Mouse (Mus musculus): ENCODE measurements around the gene Tcte1. TPM values are rescaled to one million over a fixed set of nuclear protein-coding genes. Genes with fewer than 3 reads are reported as not detected.

Gene Tcte1
- polyA plus RNA-seq, 1 experiment from 2014 or later: 6.0 TPM

DNA sequence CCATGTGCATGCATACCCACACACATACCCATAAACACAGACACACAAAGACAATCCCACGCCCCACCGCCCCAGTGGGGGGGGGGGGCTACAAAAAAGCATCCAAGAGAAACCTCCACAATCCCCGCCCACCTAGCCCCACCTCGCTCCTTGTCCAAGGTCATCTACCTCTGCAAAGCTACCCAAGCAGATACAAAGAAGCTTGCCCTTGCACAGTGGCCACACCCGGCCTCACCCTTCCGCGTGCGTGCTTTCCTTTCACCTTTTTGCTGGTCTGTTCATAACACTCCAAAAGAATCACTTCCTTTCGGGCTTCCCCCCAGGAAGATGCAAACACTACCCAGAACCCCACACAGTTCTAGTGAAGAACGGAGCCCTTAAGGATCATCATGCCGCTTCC, 27.8 kb upstream of the Tcte1 start:
- Histone ChIP-seq H3K4me3 (no peak overlapping the region), H3K4me2 (no peak overlapping the region), H3K36me3 (replicated peaks) (no peaks in the 10 kb centered on the region), H3K9ac (no peak overlapping the region), H3K27me3 (replicated peaks) (0 out of 2 replicates have a peak, but pooled peaks cover 3% of the 10 kb centered on the region), H3K9me3 (no peaks in the 10 kb centered on the region), H3K27ac (no peak overlapping the region), H3K4me1 (no peaks in the 10 kb centered on the region)
- no peak for ATAC-seq (replicated peaks)
- WGBS: 85% methylated on average over 11 of the region's 11 CpGs

DNA sequence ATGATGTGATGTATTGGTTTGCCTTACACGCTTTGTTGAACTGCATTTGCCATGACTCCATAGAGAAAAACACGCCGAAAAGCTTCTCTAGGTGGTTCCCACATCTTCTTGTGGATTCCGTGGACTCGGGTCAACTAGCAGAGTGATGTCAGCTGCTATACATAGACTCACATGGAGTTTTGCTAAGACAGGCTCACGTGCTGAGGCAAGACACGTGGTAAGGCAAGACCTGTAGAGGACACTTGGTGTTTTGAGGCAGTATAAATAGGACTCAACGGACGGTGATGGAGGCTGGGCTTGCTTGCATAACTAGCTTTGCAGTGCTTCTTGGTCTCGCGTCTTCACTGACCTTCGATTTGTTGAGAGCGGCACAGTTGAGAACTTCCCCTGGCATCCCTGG, 24.8 kb upstream of the Tcte1 start:
- Histone ChIP-seq H3K27ac (no peak overlapping the region), H3K9me3 (no peaks in the 10 kb centered on the region), H3K36me3 (replicated peaks) (no peaks in the 10 kb centered on the region), H3K9ac (no peak overlapping the region), H3K4me1 (no peaks in the 10 kb centered on the region), H3K4me3 (no peak overlapping the region), H3K27me3 (replicated peaks) (0 out of 2 replicates have a peak, but pooled peaks cover 3% of the 10 kb centered on the region), H3K4me2 (no peak overlapping the region)
- ATAC-seq (replicated peaks): no peak
- WGBS: 83% methylated on average over 13 of the region's 13 CpGs

GRCm38 (mm10) chr17:45499516-45499915, 23.7 kb upstream of the Tcte1 start:
- H3K4me3 ChIP-seq: no peak overlapping the region
- no peaks in the 10 kb centered on the region for H3K27me3 ChIP-seq (replicated peaks)
- H3K9me3 ChIP-seq: no peaks in the 10 kb centered on the region
- ATAC-seq (replicated peaks): no peak
- H3K27ac ChIP-seq: no peak overlapping the region
- no peaks in the 10 kb centered on the region for H3K36me3 ChIP-seq (replicated peaks)
- no peak overlapping the region for H3K4me2 ChIP-seq
- no peak overlapping the region for H3K9ac ChIP-seq
- no peaks in the 10 kb centered on the region for H3K4me1 ChIP-seq
- WGBS: 59% methylated on average over 2 of the region's 2 CpGs

- H3K9me3 ChIP-seq: no peaks in the 10 kb centered on the region
- ATAC-seq (replicated peaks): no peak
- no peaks in the 10 kb centered on the region for H3K36me3 ChIP-seq (replicated peaks)
- WGBS: 44% methylated on average over 4 of the region's 4 CpGs
- H3K4me2 ChIP-seq: no peak overlapping the region
- no peak overlapping the region for H3K27ac ChIP-seq
- no peak overlapping the region for H3K4me3 ChIP-seq
- no peak overlapping the region for H3K9ac ChIP-seq
- H3K4me1 ChIP-seq: no peaks in the 10 kb centered on the region
- no peaks in the 10 kb centered on the region for H3K27me3 ChIP-seq (replicated peaks)
Observed at GRCm38 (mm10) chr17:45500981-45501380, 22.3 kb upstream of the Tcte1 start.

GRCm38 (mm10) chr17:45502324-45502723, 20.9 kb upstream of the Tcte1 start:
- peaks cover 8% of the 10 kb centered on the region for H3K4me1 ChIP-seq
- no peaks in the 10 kb centered on the region for H3K36me3 ChIP-seq (replicated peaks)
- no peaks in the 10 kb centered on the region for H3K27me3 ChIP-seq (replicated peaks)
- no peak overlapping the region for H3K9ac ChIP-seq
- no peak overlapping the region for H3K4me2 ChIP-seq
- no peak overlapping the region for H3K27ac ChIP-seq
- no peak for ATAC-seq (replicated peaks)
- H3K4me3 ChIP-seq: no peak overlapping the region
- H3K9me3 ChIP-seq: no peaks in the 10 kb centered on the region
- 57% methylated on average over 4 of the region's 4 CpGs for WGBS

GRCm38 (mm10) chr17:45503301-45503973, 19.8 kb upstream of the Tcte1 start:
- ATAC-seq (replicated peaks): no peak
- H3K4me2 ChIP-seq: no peak overlapping the region
- H3K9ac ChIP-seq: no peak overlapping the region
- WGBS: 65% methylated on average over 5 of the region's 5 CpGs
- no peaks in the 10 kb centered on the region for H3K27me3 ChIP-seq (replicated peaks)
- no peaks in the 10 kb centered on the region for H3K9me3 ChIP-seq
- H3K36me3 ChIP-seq (replicated peaks): no peaks in the 10 kb centered on the region
- H3K4me1 ChIP-seq: peaks cover 11% of the 10 kb centered on the region
- no peak overlapping the region for H3K27ac ChIP-seq
- H3K4me3 ChIP-seq: no peak overlapping the region

- H3K9ac ChIP-seq: no peak overlapping the region
- no peak overlapping the region for H3K4me2 ChIP-seq
- 77% methylated on average over 6 of the region's 6 CpGs for WGBS
- no peaks in the 10 kb centered on the region for H3K27me3 ChIP-seq (replicated peaks)
- peak; percentile 13 for ATAC-seq (replicated peaks)
- no peak overlapping the region for H3K27ac ChIP-seq
- H3K36me3 ChIP-seq (replicated peaks): no peaks in the 10 kb centered on the region
- peak overlapping the region; percentile 81; the same call in 1 of the 2 replicates for H3K4me3 ChIP-seq
- no peaks in the 10 kb centered on the region for H3K9me3 ChIP-seq
- H3K4me1 ChIP-seq: peaks cover 11% of the 10 kb centered on the region
Observed at GRCm38 (mm10) chr17:45505941-45506465, 17.2 kb upstream of the Tcte1 start.

DNA sequence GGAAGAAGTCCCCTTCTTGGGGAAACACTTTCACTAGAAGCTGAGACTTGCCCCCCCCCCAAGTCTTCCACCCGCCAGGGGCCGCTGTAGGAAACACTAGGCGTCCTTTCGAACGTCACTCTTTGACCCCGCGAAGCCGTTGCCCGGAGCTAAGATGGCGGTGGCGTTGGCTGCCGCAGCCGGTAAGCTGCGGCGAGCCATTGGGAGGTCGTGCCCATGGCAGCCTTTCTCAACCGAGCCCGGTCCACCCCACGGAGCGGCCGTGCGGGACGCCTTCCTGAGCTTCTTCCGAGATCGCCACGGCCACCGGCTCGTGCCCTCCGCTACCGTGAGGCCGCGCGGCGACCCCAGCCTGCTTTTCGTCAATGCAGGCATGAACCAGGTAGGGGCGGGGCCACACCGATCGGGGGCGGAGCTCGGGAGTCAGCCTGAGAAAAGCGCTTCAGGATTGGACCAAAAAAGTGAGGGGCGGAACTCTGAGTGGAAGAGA, 16.5 kb upstream of the Tcte1 start, which contains the start of gene Aars2:
Aars2 (plus strand) TSS at position 142 of the 490 bp plus-strand sequence.
- H3K27ac ChIP-seq: peak within 1 kb of the TSS; percentile 96
- H3K9ac ChIP-seq: peak within 1 kb of the TSS; percentile 88
- no peaks in the 10 kb centered on the region for H3K9me3 ChIP-seq
- peaks cover 11% of the 10 kb centered on the region for H3K4me1 ChIP-seq
- ATAC-seq (replicated peaks): peak; percentile 96
- no peaks in the 10 kb centered on the region for H3K36me3 ChIP-seq (replicated peaks)
- peak within 1 kb of the TSS; percentile 39 for H3K4me2 ChIP-seq
- H3K4me3 ChIP-seq: peak within 1 kb of the TSS; percentile 81
- under 1% methylated on average over 42 of the region's 42 CpGs for WGBS
- H3K27me3 ChIP-seq (replicated peaks): no peaks in the 10 kb centered on the region

- Histone ChIP-seq H3K27me3 (replicated peaks) (no peaks in the 10 kb centered on the region), H3K9ac (no peak overlapping the region), H3K9me3 (no peaks in the 10 kb centered on the region), H3K4me1 (peaks cover 11% of the 10 kb centered on the region), H3K36me3 (replicated peaks) (no peaks in the 10 kb centered on the region), H3K4me2 (no peak overlapping the region), H3K27ac (no peak overlapping the region), H3K4me3 (no peak overlapping the region)
- ATAC-seq (replicated peaks): no peak
- WGBS: 94% methylated on average over 4 of the region's 4 CpGs
Observed at GRCm38 (mm10) chr17:45510871-45511270, 12.4 kb upstream of the Tcte1 start.

- Histone ChIP-seq H3K4me3 (no peak overlapping the region), H3K9ac (no peak overlapping the region), H3K27me3 (replicated peaks) (no peaks in the 10 kb centered on the region), H3K4me1 (peaks cover 7% of the 10 kb centered on the region), H3K9me3 (no peaks in the 10 kb centered on the region), H3K27ac (no peak overlapping the region), H3K36me3 (replicated peaks) (no peaks in the 10 kb centered on the region), H3K4me2 (no peak overlapping the region)
- 90% methylated on average over 4 of the region's 4 CpGs for WGBS
- ATAC-seq (replicated peaks): no peak
Observed at GRCm38 (mm10) chr17:45511757-45512156, 11.5 kb upstream of the Tcte1 start.

DNA sequence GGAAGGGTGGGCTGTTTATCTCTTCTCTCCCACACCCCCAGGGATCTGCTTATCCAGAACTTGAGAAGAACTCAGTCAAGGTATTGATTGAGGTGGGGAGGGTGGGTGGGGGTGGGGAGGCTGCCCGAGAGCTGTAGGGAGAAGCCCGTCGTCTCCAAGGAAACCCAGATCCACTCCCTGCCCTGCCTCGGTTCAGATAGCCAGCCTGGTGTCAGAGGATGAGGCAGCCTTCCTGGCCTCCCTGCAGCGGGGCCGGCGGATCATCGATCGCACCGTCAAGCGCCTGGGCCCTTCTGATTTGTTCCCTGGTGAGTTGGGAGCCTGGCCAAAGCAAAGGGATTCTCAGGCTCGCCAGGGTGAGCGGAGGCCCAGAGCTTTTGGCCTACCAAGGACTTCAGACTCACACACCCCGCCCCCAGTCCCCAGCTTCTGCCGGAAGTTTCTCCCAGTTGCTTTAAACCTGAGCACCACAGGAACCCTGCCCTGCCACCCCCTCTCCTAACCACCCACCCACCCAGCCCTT, 8.0 kb upstream of the Tcte1 start:
- Histone ChIP-seq H3K27me3 (replicated peaks) (no peaks in the 10 kb centered on the region), H3K4me2 (no peak overlapping the region), H3K4me3 (no peak overlapping the region), H3K36me3 (replicated peaks) (no peaks in the 10 kb centered on the region), H3K4me1 (no peaks in the 10 kb centered on the region; the same call in 1 of the 2 replicates), H3K9me3 (no peaks in the 10 kb centered on the region), H3K9ac (no peak overlapping the region), H3K27ac (no peak overlapping the region)
- no peak for ATAC-seq (replicated peaks)
- 48% methylated on average over 15 of the region's 15 CpGs for WGBS

GRCm38 (mm10) chr17:45515806-45516205, 7.4 kb upstream of the Tcte1 start:
- no peak for ATAC-seq (replicated peaks)
- Histone ChIP-seq H3K4me3 (no peak overlapping the region), H3K9ac (no peak overlapping the region), H3K27me3 (replicated peaks) (no peaks in the 10 kb centered on the region), H3K4me2 (no peak overlapping the region), H3K9me3 (no peaks in the 10 kb centered on the region), H3K36me3 (replicated peaks) (no peaks in the 10 kb centered on the region), H3K4me1 (no peaks in the 10 kb centered on the region; the same call in 1 of the 2 replicates), H3K27ac (no peak overlapping the region)
- 83% methylated on average over 10 of the region's 10 CpGs for WGBS

All from midbrain, embryonic 15.5 days (tissue).